In the genomic region with DNA sequence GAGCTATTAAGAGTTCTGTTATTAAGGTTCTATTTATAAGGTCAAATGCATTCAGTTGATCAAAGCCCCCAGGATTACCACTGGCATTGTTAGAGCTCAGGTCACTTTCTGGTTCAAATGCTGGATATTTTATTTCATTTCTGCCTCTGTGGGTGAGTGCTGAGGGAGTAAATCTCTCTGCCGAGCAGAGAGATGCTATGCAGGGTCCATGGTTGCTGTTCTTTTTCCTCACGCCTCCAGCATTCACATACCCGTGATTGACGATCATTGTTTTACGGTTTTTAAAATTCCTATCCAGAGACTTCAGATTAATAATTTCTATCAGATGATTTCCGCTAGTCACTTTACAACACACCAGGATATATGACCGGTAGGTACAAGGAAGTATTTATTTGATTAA, we compare ENCODE assay signal across 22 mouse cellular contexts.
"Had no signal": no experiment of that assay in that cellular context is flagged by ENCODE, and none has a peak within 500 bp of the region (broad histone marks: within the 10 kb centered on the region; RNA-seq: fewer than 3 reads in every experiment).

No protein-coding gene starts in this region.

- ATAC-seq: intestine, postnatal 0 days; liver, embryonic 12.5 days had no signal

- H3K9me3 ChIP-seq: limb, embryonic 10.5 days; limb, embryonic 13.5 days; liver, embryonic 12.5 days; liver, embryonic 15.5 days; lung, embryonic 15.5 days; megakaryocyte, embryonic 14.5 days; stomach, embryonic 15.5 days had no signal

- H3K4me2 ChIP-seq: limb, embryonic 13.5 days; liver, embryonic 12.5 days; liver, embryonic 15.5 days; lung, embryonic 15.5 days; midbrain, embryonic 11.5 days; stomach, embryonic 15.5 days had no signal

- H3K36me3 ChIP-seq: limb, embryonic 10.5 days; limb, embryonic 13.5 days; liver, embryonic 12.5 days; liver, embryonic 15.5 days; lung, embryonic 15.5 days; stomach, embryonic 15.5 days had no signal

- H3K4me3 ChIP-seq: limb, embryonic 10.5 days; limb, embryonic 13.5 days; liver, embryonic 12.5 days; liver, embryonic 15.5 days; lung, embryonic 15.5 days; megakaryocyte, embryonic 14.5 days; stomach, embryonic 15.5 days had no signal

- H3K4me1 ChIP-seq: limb, embryonic 10.5 days; liver, embryonic 12.5 days; liver, embryonic 15.5 days; lung, embryonic 15.5 days; stomach, embryonic 15.5 days had no signal

- H3K9ac ChIP-seq: limb, embryonic 13.5 days; liver, embryonic 12.5 days; liver, embryonic 15.5 days; lung, embryonic 15.5 days; stomach, embryonic 15.5 days had no signal

- H3K27me3 ChIP-seq: limb, embryonic 13.5 days; liver, embryonic 12.5 days; liver, embryonic 15.5 days; lung, embryonic 15.5 days; megakaryocyte, embryonic 14.5 days; stomach, embryonic 15.5 days had no signal

- DNase-seq: kidney, adult 2 months; kidney, postnatal 36 days; layer of hippocampus, adult 9-11 months; liver; lung, adult 18-20 months; lung, postnatal 10 days; lung, postnatal 36 days; midbrain, embryonic 14.5 days; retina, postnatal 1 day; right cerebral cortex, postnatal 25 days; spleen, adult 18-20 months; thymus, postnatal 25 days had no signal

- H3K27ac ChIP-seq: kidney, postnatal 0 days; limb, embryonic 10.5 days; limb, embryonic 13.5 days; liver, embryonic 12.5 days; liver, embryonic 15.5 days; lung, embryonic 15.5 days; stomach, embryonic 15.5 days had no signal
